Mouse (Mus musculus) E14TG2a.4 (cell line): ENCODE measurements around the gene Slc5a5.

Experiments
- H3K27me3 ChIP-seq: 2 replicates; pipeline ENCODE4 v1.6.1; 2014; ENCODE audit warnings: low read length, control low read depth; ENCODE audit not compliant: insufficient read depth
- H3K36me3 ChIP-seq: 2 replicates; pipeline ENCODE4 v1.6.1; 2014; ENCODE audit warnings: low read length, control low read depth; ENCODE audit not compliant: insufficient read depth
- H3K4me1 ChIP-seq: replicated peaks from 2 replicates; pipeline ENCODE4 v1.6.1; 2014; ENCODE audit warnings: low read depth, low read length, control low read depth
- H3K4me3 ChIP-seq: replicated peaks from 2 replicates; pipeline ENCODE4 v1.5.1; 2014; ENCODE audit warnings: mild to moderate bottlenecking, low read length
- H3K9me3 ChIP-seq: 2 replicates; pipeline ENCODE4 v1.6.1; 2014; ENCODE audit warnings: low read length, control low read depth
- CTCF ChIP-seq: conservative IDR thresholded peaks from 2 replicates; pipeline ENCODE4 v1.5.1; 2014; ENCODE audit warnings: low read length
- NANOG ChIP-seq: IDR thresholded peaks from 2 replicates; pipeline ENCODE4 v1.6.1; 2014; ENCODE audit warnings: borderline replicate concordance, low read length, mixed read lengths
- POU5F1 ChIP-seq: IDR thresholded peaks from 2 replicates; pipeline ENCODE4 v1.6.1; 2014; ENCODE audit warnings: low read length, borderline replicate concordance

Slc5a5 gene

GRCm38 (mm10) chr8:70869601-70870041 is 22.9 kb downstream of the Slc5a5 start:
- H3K36me3 ChIP-seq, result peaks cover 28% of the 10 kb centered on the region
- H3K4me1 ChIP-seq, result peaks cover 80% of the 10 kb centered on the region
- peaks cover 4% of the 10 kb centered on the region for H3K27me3 ChIP-seq
- TF ChIP-seq NANOG (no peak), POU5F1 (no peak), CTCF (peak; percentile 66)
- peak overlapping the region; percentile 81 for H3K4me3 ChIP-seq
- no peaks in the 10 kb centered on the region for H3K9me3 ChIP-seq

DNA sequence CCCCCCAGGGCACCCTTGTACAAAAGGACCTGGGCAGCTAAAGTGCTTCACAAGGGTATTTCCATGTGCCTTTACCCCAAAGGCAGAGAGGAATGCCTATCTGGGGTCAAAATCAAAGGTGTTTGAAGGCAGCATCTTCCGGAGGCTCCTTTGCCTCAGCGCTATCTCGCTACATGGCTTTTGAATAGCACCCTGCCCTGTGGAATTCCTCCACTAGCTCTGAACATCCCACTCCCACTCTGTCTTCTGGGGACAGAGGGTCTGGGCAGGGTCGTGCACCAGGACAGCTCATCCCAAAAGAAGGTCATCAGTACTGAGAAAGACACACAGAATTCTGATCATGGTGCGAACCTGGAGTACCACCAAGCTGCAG is 23.4 kb downstream of the Slc5a5 start:
- Histone ChIP-seq H3K9me3 (no peaks in the 10 kb centered on the region), H3K27me3 (peaks cover 9% of the 10 kb centered on the region), H3K4me3 (peak overlapping the region; percentile 81), H3K36me3 (peaks cover 28% of the 10 kb centered on the region), H3K4me1 (peaks cover 80% of the 10 kb centered on the region)
- TF ChIP-seq POU5F1, result no peak
- no peak for TF ChIP-seq NANOG

GRCm38 (mm10) chr8:70868559-70869198 is 23.9 kb downstream of the Slc5a5 start:
- Histone ChIP-seq H3K4me3 (peak overlapping the region; percentile 81), H3K4me1 (peaks cover 78% of the 10 kb centered on the region), H3K27me3 (peaks cover 14% of the 10 kb centered on the region), H3K9me3 (no peaks in the 10 kb centered on the region), H3K36me3 (peaks cover 28% of the 10 kb centered on the region)
- TF ChIP-seq POU5F1, result no peak

- peaks cover 35% of the 10 kb centered on the region for H3K27me3 ChIP-seq
These were observed 26.0 kb downstream of the Slc5a5 start for GRCm38 (mm10) chr8:70866566-70866965.

DNA sequence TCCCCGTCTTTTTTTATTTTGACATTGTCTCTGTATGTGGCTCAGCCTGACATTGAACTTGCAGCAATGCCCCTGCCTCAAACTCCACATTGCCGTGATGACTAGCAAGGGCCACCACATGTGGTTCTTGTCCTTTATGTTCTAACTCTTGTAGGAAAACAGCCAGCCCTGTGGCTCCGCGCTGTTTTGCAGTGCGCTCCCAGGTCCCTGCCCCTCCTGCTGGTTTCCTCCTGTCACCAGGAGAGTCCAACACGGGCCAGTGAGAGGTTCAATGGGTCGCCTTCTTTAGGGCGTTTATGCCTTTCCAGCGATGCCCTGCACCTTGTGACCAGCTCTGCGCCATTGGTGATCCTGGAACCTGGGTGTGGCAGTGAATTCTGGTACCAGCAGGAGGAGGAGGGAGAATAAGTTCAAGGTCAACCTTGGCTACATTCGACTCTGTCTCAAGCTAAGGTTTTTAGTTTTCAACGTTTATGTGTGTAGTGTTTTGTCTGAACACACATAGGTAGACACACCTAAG is 26.5 kb downstream of the Slc5a5 start:
- H3K4me3 ChIP-seq, result peak overlapping the region; percentile 79
- TF ChIP-seq POU5F1 (no peak), CTCF (no peak), NANOG (no peak)
- H3K27me3 ChIP-seq, result peaks cover 39% of the 10 kb centered on the region
- H3K36me3 ChIP-seq, result peaks cover 21% of the 10 kb centered on the region
- peaks cover 86% of the 10 kb centered on the region for H3K4me1 ChIP-seq
- H3K9me3 ChIP-seq, result no peaks in the 10 kb centered on the region

More at GRCm38 (mm10) chr8:70866566-70866965, 26.0 kb downstream of the Slc5a5 start:
- no peaks in the 10 kb centered on the region for H3K9me3 ChIP-seq
- peaks cover 26% of the 10 kb centered on the region for H3K36me3 ChIP-seq
- TF ChIP-seq NANOG (no peak), CTCF (no peak)
- H3K4me1 ChIP-seq, result peaks cover 87% of the 10 kb centered on the region
- peak overlapping the region; percentile 79; the same call in 1 of the 2 replicates for H3K4me3 ChIP-seq

DNA sequence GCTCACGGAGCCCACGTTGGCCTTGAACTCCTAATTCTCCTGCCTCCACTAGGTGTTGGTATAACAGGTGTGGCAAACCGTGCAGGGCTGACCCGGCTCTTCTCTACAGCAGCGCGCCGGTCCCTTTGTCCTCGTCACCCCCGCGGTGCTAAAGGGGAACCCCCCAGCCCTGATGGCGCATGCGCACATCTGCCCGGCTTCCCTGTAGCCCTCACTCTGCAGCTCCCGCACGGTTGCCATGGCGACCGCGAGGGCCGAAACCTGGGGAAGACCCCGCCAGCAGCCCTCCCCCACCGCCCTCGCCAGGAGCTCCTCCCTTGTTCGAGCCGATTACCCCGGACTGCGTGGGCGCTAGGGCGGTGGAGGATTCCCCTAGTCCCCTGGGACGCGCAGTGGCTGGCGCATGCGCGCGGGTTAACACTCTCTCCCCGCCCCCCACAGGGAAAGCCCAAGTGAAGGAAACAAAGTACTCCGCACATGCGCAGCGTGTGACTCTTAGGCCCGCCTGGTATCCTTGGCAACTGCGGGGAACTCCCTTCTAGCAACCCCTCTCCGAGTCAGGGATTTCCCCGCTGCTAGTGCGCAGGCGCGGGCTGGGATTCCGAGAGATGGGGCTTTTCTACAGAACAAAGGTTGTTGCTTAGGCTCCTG is 27.1 kb downstream of the Slc5a5 start:
- Histone ChIP-seq H3K9me3 (no peaks in the 10 kb centered on the region), H3K4me1 (peaks cover 82% of the 10 kb centered on the region), H3K27me3 (peaks cover 39% of the 10 kb centered on the region), H3K36me3 (peaks cover 17% of the 10 kb centered on the region), H3K4me3 (peak overlapping the region; percentile 79)
- no peak for TF ChIP-seq CTCF
- TF ChIP-seq NANOG, result no peak
- no peak for TF ChIP-seq POU5F1

- Histone ChIP-seq H3K4me1 (peaks cover 76% of the 10 kb centered on the region), H3K27me3 (peaks cover 39% of the 10 kb centered on the region), H3K9me3 (no peaks in the 10 kb centered on the region), H3K4me3 (peak overlapping the region; percentile 79), H3K36me3 (peaks cover 17% of the 10 kb centered on the region)
- no peak for TF ChIP-seq NANOG
- TF ChIP-seq CTCF, result no peak
- no peak for TF ChIP-seq POU5F1
These were observed 27.8 kb downstream of the Slc5a5 start for GRCm38 (mm10) chr8:70864712-70865221.

GRCm38 (mm10) chr8:70863956-70864711 is 28.4 kb downstream of the Slc5a5 start:
- Histone ChIP-seq H3K9me3 (no peaks in the 10 kb centered on the region), H3K36me3 (peaks cover 17% of the 10 kb centered on the region), H3K27me3 (peaks cover 39% of the 10 kb centered on the region), H3K4me1 (peaks cover 70% of the 10 kb centered on the region), H3K4me3 (peak overlapping the region; percentile 79)
- TF ChIP-seq NANOG, result no peak
- TF ChIP-seq CTCF, result no peak
- TF ChIP-seq POU5F1, result no peak
